Mouse (Mus musculus) midbrain, embryonic 11.5 days (tissue): Measurements from ENCODE around the gene Srebf1. TPM values are rescaled to one million over a fixed set of nuclear protein-coding genes. Genes with fewer than 3 reads are reported as not detected.

ENCODE experiments used
- ATAC-seq: fragments of 200-750 bp; cut with Nextera tagmentation; 2 replicates; pipeline ENCODE4 v1.8.0; 2017; ENCODE audit warnings: moderate TSS enrichment, moderate library complexity; ENCODE audit not compliant: low FRiP score
- DNase-seq: peaks from one replicate; pipeline ENCODE4 v3.0.0; 2015; ENCODE audit warnings: low spot score; ENCODE audit errors: missing footprints
- H3K27ac ChIP-seq: fragments of 300-500 bp; sonication (generic); 2 replicates; pipeline ENCODE4 v1.5.1; 2014; ENCODE audit warnings: low read depth, low read length
- H3K27me3 ChIP-seq: fragments of 300-500 bp; sonication (generic); 2 replicates; pipeline ENCODE4 v1.6.1; 2014; ENCODE audit warnings: mild to moderate bottlenecking, low read length, moderate library complexity, mixed read lengths; ENCODE audit not compliant: control insufficient read depth, insufficient read depth
- H3K36me3 ChIP-seq: fragments of 300-500 bp; sonication (generic); 2 replicates; pipeline ENCODE4 v1.6.1; 2014; ENCODE audit warnings: mild to moderate bottlenecking, low read length, moderate library complexity, mixed read lengths; ENCODE audit not compliant: control insufficient read depth, insufficient read depth
- H3K4me1 ChIP-seq: fragments of 300-500 bp; sonication (generic); 2 replicates; pipeline ENCODE4 v1.6.1; 2014; ENCODE audit warnings: low read length; ENCODE audit not compliant: control insufficient read depth, insufficient read depth
- H3K4me2 ChIP-seq: fragments of 300-500 bp; sonication (generic); 2 replicates; pipeline ENCODE4 v1.6.1; 2014; ENCODE audit warnings: mild to moderate bottlenecking, moderate library complexity
- H3K4me3 ChIP-seq: fragments of 300-500 bp; sonication (generic); 2 replicates; pipeline ENCODE4 v1.5.1; 2014; ENCODE audit warnings: low read depth, low read length
- H3K9ac ChIP-seq: fragments of 300-500 bp; sonication (generic); 2 replicates; pipeline ENCODE4 v1.6.1; 2014; ENCODE audit warnings: low read length
- H3K9me3 ChIP-seq: fragments of 300-500 bp; sonication (generic); 2 replicates; pipeline ENCODE4 v1.6.1; 2016; ENCODE audit warnings: low read length; ENCODE audit not compliant: control insufficient read depth
- WGBS: fragments of 180-500 bp; shearing (Covaris S2); extraction: QIAGEN DNeasy Blood & Tissue Kit; methylation state at CpG from one replicate; pipeline ENCODE4 v1.1.7; 2014; 5-methylcytosine and 5-hydroxymethylcytosine counted together
- polyA plus RNA-seq: library from polyadenylated mRNA; unstranded; fragments of >200 nt; fragmentation: Nextera tagmentation; extraction: Ambion mirVana; gene quantifications from 2 replicates; pipeline ENCODE4 v1.2.1, GENCODE M21; 2014

Gene Srebf1
- polyA plus RNA-seq = 38.3 and 41.1 TPM in 2 replicates

DNA sequence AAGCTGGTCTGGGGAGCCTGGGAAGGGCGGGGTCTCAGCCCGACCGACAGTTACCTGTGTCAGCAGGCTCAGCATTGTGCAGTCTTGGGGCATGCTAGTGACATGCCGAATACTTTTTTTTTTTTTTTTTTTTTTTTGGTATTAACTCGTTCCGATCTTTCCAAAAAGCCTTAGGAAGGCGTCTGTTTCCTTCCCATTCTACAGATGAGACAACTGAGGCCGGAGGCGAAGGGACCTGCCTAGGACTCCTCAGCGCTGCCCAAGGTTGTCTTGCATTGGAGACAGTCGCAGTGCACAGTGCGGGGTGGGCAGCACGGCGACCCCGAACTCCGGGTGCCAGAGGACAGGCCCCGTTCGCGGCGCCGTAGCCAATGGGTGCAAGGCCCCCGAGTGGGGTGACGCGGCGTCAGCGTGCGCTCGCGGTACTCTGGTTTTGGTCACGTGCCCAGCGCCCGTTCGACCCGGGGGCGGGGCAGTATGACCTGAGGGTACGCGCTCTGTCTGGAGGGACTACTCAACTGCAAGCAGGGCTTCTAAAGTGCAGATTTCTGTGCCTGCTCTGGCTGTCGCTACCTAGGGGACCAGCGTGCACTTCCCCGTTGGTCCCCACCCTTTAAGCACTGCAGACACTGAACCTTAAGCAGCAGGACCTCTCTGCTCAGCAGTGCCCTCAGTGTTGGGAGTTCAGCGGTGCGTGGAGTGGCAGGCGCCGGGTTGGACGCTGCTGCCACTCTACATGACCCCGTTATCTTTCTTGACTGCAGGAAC is at the start of gene Srebf1:
TSS of gene Srebf1 (minus strand) at position 113 of the 768 bp plus-strand sequence.
- H3K9ac ChIP-seq = peak within 1 kb of the TSS; percentile 37; the same call in 1 of the 2 replicates
- H3K4me3 ChIP-seq = peak within 1 kb of the TSS; percentile 22
- DNase-seq = peak; percentile 95
- no peaks in the 10 kb centered on the region for H3K9me3 ChIP-seq
- no peaks in the 10 kb centered on the region for H3K36me3 ChIP-seq
- H3K4me2 ChIP-seq = peak within 1 kb of the TSS; percentile 49
- no peaks in the 10 kb centered on the region for H3K27me3 ChIP-seq
- H3K27ac ChIP-seq = peak within 1 kb of the TSS; percentile 12; the same call in 1 of the 2 replicates
- whole genome bisulfite sequencing = 6% methylated on average over 46 of the region's 46 CpGs
- ATAC-seq = peak; percentile 80
- H3K4me1 ChIP-seq = peaks cover 12% of the 10 kb centered on the region

DNA sequence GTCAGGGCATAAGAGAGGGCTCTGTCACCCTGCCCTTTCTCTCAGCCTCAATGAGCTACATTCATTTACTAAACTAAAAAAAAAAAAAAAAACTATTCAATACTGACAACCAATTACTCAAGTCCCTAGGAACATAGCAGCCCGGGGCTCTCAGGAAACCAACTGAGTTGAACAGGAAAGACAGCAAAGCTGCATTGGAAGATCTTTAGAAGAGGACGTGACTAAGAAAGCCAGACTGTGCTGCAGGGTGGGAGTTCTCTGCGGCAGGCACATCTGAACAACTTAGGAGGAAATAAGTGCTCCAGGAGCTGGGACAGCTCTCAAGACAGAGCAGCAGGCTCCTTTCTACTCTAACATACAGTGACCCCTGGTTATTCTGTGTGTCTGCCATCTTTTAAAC is 46.2 kb upstream of the Srebf1 start:
- H3K9me3 ChIP-seq = no peaks in the 10 kb centered on the region
- WGBS = 78% methylated on average over 3 of the region's 3 CpGs
- H3K27me3 ChIP-seq = no peaks in the 10 kb centered on the region
- ATAC-seq (no peak), DNase-seq (no peak)
- no peak overlapping the region for H3K4me3 ChIP-seq
- no peaks in the 10 kb centered on the region for H3K4me1 ChIP-seq
- H3K27ac ChIP-seq = no peak overlapping the region
- no peaks in the 10 kb centered on the region for H3K36me3 ChIP-seq
- no peak overlapping the region for H3K4me2 ChIP-seq
- no peak overlapping the region for H3K9ac ChIP-seq

DNA sequence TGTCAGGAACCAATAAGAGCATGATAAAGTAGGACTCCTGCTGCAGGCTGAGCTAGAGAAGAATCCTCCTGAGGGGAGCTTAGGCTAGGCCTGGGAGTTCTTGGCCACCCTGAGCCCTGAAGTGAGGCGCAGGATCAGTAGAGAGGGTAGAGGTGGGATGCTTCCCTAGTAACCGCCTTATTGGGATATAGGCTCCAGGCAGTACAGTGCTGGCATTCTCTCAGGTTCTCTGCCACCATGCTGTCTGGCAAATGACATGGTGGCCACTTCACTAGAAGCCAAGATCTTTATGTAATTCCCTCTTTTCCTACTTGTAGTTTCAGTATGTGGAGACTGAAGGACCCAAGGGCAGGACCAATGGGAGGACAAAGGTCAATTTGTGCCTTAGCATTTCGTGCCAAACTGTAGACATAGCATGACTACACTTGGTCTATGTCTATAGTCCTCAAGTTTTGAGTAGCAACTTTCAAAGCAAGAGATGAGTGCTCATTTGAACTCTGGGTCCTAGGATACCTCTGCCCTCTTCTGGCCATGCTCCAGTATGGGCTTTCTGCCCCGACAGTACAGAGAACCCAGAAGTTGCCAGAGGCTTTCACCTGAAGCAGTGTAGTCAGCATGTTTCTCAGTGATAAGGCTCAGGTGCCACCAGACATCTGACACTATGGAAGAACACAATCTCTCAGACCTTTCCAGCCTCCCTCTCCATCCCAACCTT is 43.0 kb upstream of the Srebf1 start:
- Histone ChIP-seq H3K9me3 (no peaks in the 10 kb centered on the region), H3K4me2 (no peak overlapping the region), H3K4me3 (no peak overlapping the region), H3K4me1 (no peaks in the 10 kb centered on the region), H3K9ac (no peak overlapping the region), H3K27ac (no peak overlapping the region), H3K27me3 (no peaks in the 10 kb centered on the region), H3K36me3 (no peaks in the 10 kb centered on the region)
- WGBS = 84% methylated on average over 4 of the region's 4 CpGs
- DNase-seq (no peak), ATAC-seq (no peak)

DNA sequence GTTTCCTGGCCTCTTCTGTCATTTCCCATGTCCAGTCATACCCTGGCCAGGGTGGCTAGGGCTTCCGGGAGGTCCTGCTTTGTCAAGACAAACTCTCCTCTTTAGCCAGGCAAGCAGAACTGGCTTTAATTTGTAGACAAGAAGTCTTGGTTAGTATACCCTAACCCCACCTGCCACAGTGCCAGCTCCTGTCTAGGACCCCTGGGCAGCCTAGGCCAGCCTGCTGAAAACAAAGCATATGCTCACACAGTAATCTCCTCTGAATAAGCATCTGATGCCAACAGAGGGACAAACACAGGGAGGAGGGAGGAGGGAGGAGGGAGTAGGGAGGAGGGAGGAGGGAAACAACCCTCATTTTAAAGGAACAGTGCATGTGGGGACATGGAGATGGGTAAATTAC is 42.3 kb upstream of the Srebf1 start:
- Histone ChIP-seq H3K27me3 (no peaks in the 10 kb centered on the region), H3K4me1 (no peaks in the 10 kb centered on the region), H3K4me3 (no peak overlapping the region), H3K4me2 (no peak overlapping the region), H3K36me3 (no peaks in the 10 kb centered on the region), H3K27ac (no peak overlapping the region), H3K9ac (no peak overlapping the region), H3K9me3 (no peaks in the 10 kb centered on the region)
- DNase-seq (no peak), ATAC-seq (no peak)
- 95% methylated on average over 1 of the region's 1 CpGs for WGBS

DNA sequence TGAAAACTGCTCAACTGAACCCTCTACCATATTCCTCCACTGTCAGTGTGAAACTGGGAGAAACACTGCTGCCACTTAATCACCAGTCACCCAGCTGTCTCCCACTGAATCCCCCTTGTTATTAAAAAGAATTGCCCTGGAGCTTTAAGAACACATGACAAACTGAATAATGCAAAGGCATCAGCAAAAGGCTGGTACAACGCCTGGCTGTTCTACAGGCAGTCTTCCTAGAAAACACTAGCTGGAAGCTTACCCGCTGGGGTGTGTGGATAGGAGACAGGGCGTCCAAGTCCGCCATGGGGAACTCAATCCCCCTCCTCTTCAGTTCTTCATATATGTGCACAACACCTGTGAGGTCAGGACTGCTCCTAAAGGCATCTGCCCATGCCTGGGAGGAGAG is 40.0 kb upstream of the Srebf1 start:
- Histone ChIP-seq H3K27ac (no peak overlapping the region), H3K9me3 (no peaks in the 10 kb centered on the region), H3K36me3 (no peaks in the 10 kb centered on the region), H3K4me2 (no peak overlapping the region), H3K9ac (no peak overlapping the region), H3K27me3 (no peaks in the 10 kb centered on the region), H3K4me1 (no peaks in the 10 kb centered on the region), H3K4me3 (no peak overlapping the region)
- DNase-seq (no peak), ATAC-seq (no peak)
- WGBS = 85% methylated on average over 4 of the region's 4 CpGs

DNA sequence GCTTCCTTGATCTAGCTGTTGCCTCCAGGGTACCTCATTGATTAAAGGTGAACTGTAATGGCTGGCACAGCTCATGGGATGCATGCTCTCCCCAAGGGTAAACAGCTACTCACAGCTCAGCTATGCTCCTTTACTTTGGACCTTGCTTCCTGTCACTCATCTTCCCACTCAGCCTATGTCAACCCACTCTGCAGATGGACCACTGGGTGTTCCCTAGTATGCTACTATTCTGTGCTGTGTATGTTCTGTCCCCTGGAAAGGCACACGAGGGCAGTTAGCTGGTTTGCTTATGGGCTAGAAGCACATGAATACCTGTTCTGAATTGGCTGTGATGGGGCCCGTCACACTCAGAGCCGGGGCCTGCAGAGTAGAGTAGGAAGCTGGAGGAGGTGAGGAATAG is 38.4 kb upstream of the Srebf1 start:
- Histone ChIP-seq H3K27ac (no peak overlapping the region), H3K36me3 (no peaks in the 10 kb centered on the region), H3K4me2 (no peak overlapping the region), H3K4me1 (no peaks in the 10 kb centered on the region), H3K9me3 (no peaks in the 10 kb centered on the region), H3K4me3 (no peak overlapping the region), H3K27me3 (no peaks in the 10 kb centered on the region), H3K9ac (no peak overlapping the region)
- WGBS = 93% methylated on average over 3 of the region's 3 CpGs
- DNase-seq = no peak
- no peak for ATAC-seq

DNA sequence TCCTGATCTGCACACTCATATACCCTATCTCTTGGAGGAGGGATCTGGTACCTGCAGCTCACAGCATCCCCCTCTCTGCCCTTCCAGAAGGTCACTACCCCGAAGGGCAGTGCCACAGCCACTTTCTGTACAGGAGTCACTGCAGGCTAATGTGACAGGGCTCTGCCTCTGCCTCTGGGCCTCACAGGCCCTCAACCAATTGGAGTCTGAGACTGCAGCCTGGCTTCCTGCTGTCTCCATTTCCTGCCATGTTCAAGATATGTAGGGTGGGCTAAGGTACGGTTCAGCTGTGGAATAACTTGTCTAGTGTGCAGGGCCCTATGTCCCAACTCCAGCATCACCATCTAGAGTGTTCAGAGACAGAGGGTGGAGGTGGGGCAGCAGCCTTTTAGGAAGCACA is 35.3 kb upstream of the Srebf1 start:
- Histone ChIP-seq H3K4me1 (no peaks in the 10 kb centered on the region), H3K27me3 (no peaks in the 10 kb centered on the region), H3K9ac (no peak overlapping the region), H3K9me3 (no peaks in the 10 kb centered on the region), H3K36me3 (no peaks in the 10 kb centered on the region), H3K27ac (no peak overlapping the region), H3K4me3 (no peak overlapping the region), H3K4me2 (no peak overlapping the region)
- 76% methylated on average over 2 of the region's 2 CpGs for WGBS
- ATAC-seq = no peak
- no peak for DNase-seq

DNA sequence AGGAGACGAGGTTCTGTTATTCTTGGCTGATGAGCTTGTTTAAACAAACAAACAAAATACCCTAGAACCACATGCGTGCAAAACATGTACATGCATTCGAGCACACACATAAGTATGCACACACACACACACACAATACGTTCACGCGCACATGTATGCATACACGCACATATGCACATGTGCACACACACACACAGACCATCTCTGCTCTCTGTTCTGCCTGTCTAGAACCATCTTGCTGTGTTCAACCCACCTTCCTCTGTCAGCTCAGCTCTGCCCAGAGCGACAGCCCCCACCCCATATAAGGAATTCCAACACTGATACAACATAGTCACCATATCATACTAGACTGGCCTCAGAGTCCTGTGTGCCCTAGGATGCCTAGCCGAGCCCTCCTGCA is 34.3 kb upstream of the Srebf1 start:
- H3K27ac ChIP-seq = no peak overlapping the region
- no peak for ATAC-seq
- no peak overlapping the region for H3K4me2 ChIP-seq
- no peaks in the 10 kb centered on the region for H3K4me1 ChIP-seq
- no peak for DNase-seq
- H3K4me3 ChIP-seq = no peak overlapping the region
- no peaks in the 10 kb centered on the region for H3K36me3 ChIP-seq
- H3K9ac ChIP-seq = no peak overlapping the region
- no peaks in the 10 kb centered on the region for H3K27me3 ChIP-seq
- H3K9me3 ChIP-seq = no peaks in the 10 kb centered on the region
- WGBS = 92% methylated on average over 9 of the region's 9 CpGs

DNA sequence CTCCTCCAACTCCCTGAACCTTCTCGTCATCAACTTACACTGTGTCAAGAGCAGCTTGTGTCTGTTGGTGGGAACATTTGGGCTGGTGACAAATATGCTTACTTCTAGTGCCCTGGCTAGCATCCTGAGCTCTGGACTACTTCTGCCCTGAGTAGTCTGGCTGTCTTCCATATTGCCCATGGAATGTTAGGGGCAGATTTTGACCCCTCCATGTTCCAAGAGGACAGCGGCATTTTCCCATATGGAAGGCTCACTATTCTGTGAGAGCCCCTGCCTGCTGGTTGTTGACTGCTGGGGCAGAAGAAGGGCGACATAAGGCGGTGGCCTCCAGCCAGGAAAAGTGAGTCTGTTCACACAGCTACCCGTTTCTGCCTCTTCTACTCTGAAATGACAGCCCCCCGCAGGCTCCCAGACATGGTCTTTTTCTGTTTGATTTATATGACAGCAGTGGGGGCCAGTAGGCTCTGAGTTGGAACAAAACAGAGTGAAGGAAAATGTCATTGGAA is 33.8 kb upstream of the Srebf1 start:
- Histone ChIP-seq H3K4me3 (no peak overlapping the region), H3K9ac (no peak overlapping the region), H3K4me1 (no peaks in the 10 kb centered on the region), H3K9me3 (no peaks in the 10 kb centered on the region), H3K4me2 (no peak overlapping the region), H3K27ac (no peak overlapping the region), H3K27me3 (no peaks in the 10 kb centered on the region), H3K36me3 (no peaks in the 10 kb centered on the region)
- 72% methylated on average over 6 of the region's 6 CpGs for WGBS
- DNase-seq (no peak), ATAC-seq (no peak)
